Mouse (Mus musculus) C2C12 (cell line): ENCODE results near the gene Nufip1. TPM values are rescaled to one million over a fixed set of nuclear protein-coding genes. Genes with fewer than 3 reads are reported as not detected.

Experiments used
- H3K27me3 ChIP-seq: one replicate; pipeline ENCODE4 v1.6.1; 2011; ENCODE audit not compliant: control insufficient read depth, insufficient read depth, insufficient read length
- H3K36me3 ChIP-seq: one replicate; pipeline ENCODE4 v1.6.1; 2011; ENCODE audit not compliant: control insufficient read depth, insufficient read depth
- H3K4me3 ChIP-seq: one replicate; pipeline ENCODE4 v1.5.1; 2011; ENCODE audit warnings: mild to moderate bottlenecking, control low read depth; ENCODE audit not compliant: poor library complexity, insufficient read depth, severe bottlenecking
- H3K79me2 ChIP-seq: one replicate; pipeline ENCODE4 v1.6.1; 2011; ENCODE audit not compliant: control insufficient read depth, insufficient read depth
- H3K79me3 ChIP-seq: one replicate; pipeline ENCODE4 v1.6.1; 2011; ENCODE audit warnings: low read depth, control low read depth
- H3ac ChIP-seq: one replicate; pipeline ENCODE3; 2011; ENCODE audit warnings: low read depth; ENCODE audit not compliant: control insufficient read depth, insufficient read length
- CEBPB ChIP-seq: IDR thresholded peaks from one replicate; pipeline ENCODE4 v1.6.1; 2011; ENCODE audit warnings: low read depth, mild to moderate bottlenecking, control low read depth, moderate library complexity
- CTCF ChIP-seq: IDR thresholded peaks from one replicate; pipeline ENCODE4 v1.5.1; 2011; ENCODE audit not compliant: control insufficient read depth, insufficient read depth, insufficient read length
- FOSL1 ChIP-seq: IDR thresholded peaks from one replicate; pipeline ENCODE4 v1.8.0; 2011; ENCODE audit warnings: mild to moderate bottlenecking, low read length; ENCODE audit not compliant: poor library complexity, insufficient read depth, severe bottlenecking
- MAX ChIP-seq: IDR thresholded peaks from one replicate; pipeline ENCODE4 v1.6.1; 2011; ENCODE audit warnings: mild to moderate bottlenecking, control low read depth
- MYOD1 ChIP-seq: IDR thresholded peaks from one replicate; pipeline ENCODE4 v1.6.1; 2011; ENCODE audit warnings: low read depth; ENCODE audit not compliant: control insufficient read depth, insufficient read length
- MYOG ChIP-seq: IDR thresholded peaks from one replicate; pipeline ENCODE4 v1.6.1; 2011; ENCODE audit not compliant: control insufficient read depth, insufficient read length; ENCODE audit errors: extremely low read depth
- USF1 ChIP-seq: IDR thresholded peaks from one replicate; pipeline ENCODE4 v1.6.1; 2011; ENCODE audit warnings: low read depth, mild to moderate bottlenecking, control low read depth, moderate library complexity
- polyA plus RNA-seq: library from polyadenylated mRNA; unstranded; fragments of >200 nt; fragmentation: generic; extraction: Trizol; gene quantifications from one replicate; pipeline ENCODE4 v1.2.1, GENCODE M21; 2012; ENCODE audit warnings: missing spikeins

The Nufip1 gene
- polyA plus RNA-seq, 1 experiment: 8.1 TPM

GRCm38 (mm10) chr14:76175808-76176207, 65.1 kb downstream of the Nufip1 start:
- H3K27me3 ChIP-seq: no peaks in the 10 kb centered on the region
- H3K4me3 ChIP-seq: no peak overlapping the region
- H3K79me3 ChIP-seq: no peaks in the 10 kb centered on the region
- TF ChIP-seq CTCF: no peak
- no peak for TF ChIP-seq MYOD1
- TF ChIP-seq MYOG: no peak
- TF ChIP-seq FOSL1: no peak
- no peak for TF ChIP-seq USF1
- TF ChIP-seq CEBPB: no peak
- H3K36me3 ChIP-seq: no peaks in the 10 kb centered on the region
- no peak overlapping the region for H3ac ChIP-seq
- H3K79me2 ChIP-seq: no peaks in the 10 kb centered on the region

GRCm38 (mm10) chr14:76177230-76177629, 66.5 kb downstream of the Nufip1 start:
- Histone ChIP-seq H3K36me3 (no peaks in the 10 kb centered on the region), H3K4me3 (no peak overlapping the region), H3K79me3 (no peaks in the 10 kb centered on the region), H3K27me3 (no peaks in the 10 kb centered on the region), H3K79me2 (no peaks in the 10 kb centered on the region), H3ac (no peak overlapping the region)
- no peak for TF ChIP-seq MAX
- no peak for TF ChIP-seq USF1
- no peak for TF ChIP-seq FOSL1
- no peak for TF ChIP-seq MYOG
- TF ChIP-seq CTCF: no peak
- no peak for TF ChIP-seq MYOD1
- TF ChIP-seq CEBPB: no peak

GRCm38 (mm10) chr14:76178447-76178846, 67.8 kb downstream of the Nufip1 start:
- Histone ChIP-seq H3K79me3 (no peaks in the 10 kb centered on the region), H3K27me3 (no peaks in the 10 kb centered on the region), H3ac (no peak overlapping the region), H3K79me2 (no peaks in the 10 kb centered on the region), H3K4me3 (no peak overlapping the region), H3K36me3 (no peaks in the 10 kb centered on the region)
- TF ChIP-seq CEBPB: no peak
- no peak for TF ChIP-seq MYOD1
- no peak for TF ChIP-seq USF1
- no peak for TF ChIP-seq MAX

- no peak for TF ChIP-seq MYOG
- TF ChIP-seq CTCF: no peak
- TF ChIP-seq FOSL1: no peak
- TF ChIP-seq MAX: no peak
- TF ChIP-seq CEBPB: no peak
- no peak for TF ChIP-seq MYOD1
- no peak for TF ChIP-seq USF1
Measured at GRCm38 (mm10) chr14:76179343-76179742, 68.7 kb downstream of the Nufip1 start.

GRCm38 (mm10) chr14:76185358-76185757, 74.7 kb downstream of the Nufip1 start:
- Histone ChIP-seq H3K79me2 (no peaks in the 10 kb centered on the region), H3K4me3 (no peak overlapping the region)

More at GRCm38 (mm10) chr14:76179343-76179742, 68.7 kb downstream of the Nufip1 start:
- Histone ChIP-seq H3K36me3 (no peaks in the 10 kb centered on the region), H3K79me2 (no peaks in the 10 kb centered on the region), H3ac (no peak overlapping the region), H3K4me3 (no peak overlapping the region), H3K79me3 (no peaks in the 10 kb centered on the region), H3K27me3 (no peaks in the 10 kb centered on the region)

GRCm38 (mm10) chr14:76186299-76186698, 75.6 kb downstream of the Nufip1 start:
- Histone ChIP-seq H3K27me3 (no peaks in the 10 kb centered on the region), H3K79me3 (no peaks in the 10 kb centered on the region), H3K79me2 (no peaks in the 10 kb centered on the region), H3K4me3 (no peak overlapping the region), H3K36me3 (no peaks in the 10 kb centered on the region), H3ac (no peak overlapping the region)
- no peak for TF ChIP-seq CTCF
- no peak for TF ChIP-seq CEBPB
- no peak for TF ChIP-seq USF1
- no peak for TF ChIP-seq MAX
- no peak for TF ChIP-seq MYOG
- no peak for TF ChIP-seq MYOD1
- TF ChIP-seq FOSL1: no peak

More at GRCm38 (mm10) chr14:76185358-76185757, 74.7 kb downstream of the Nufip1 start:
- no peaks in the 10 kb centered on the region for H3K36me3 ChIP-seq
- no peak overlapping the region for H3ac ChIP-seq
- TF ChIP-seq MYOD1: no peak
- no peak for TF ChIP-seq FOSL1
- TF ChIP-seq CTCF: no peak
- no peak for TF ChIP-seq MYOG
- no peak for TF ChIP-seq USF1
- no peak for TF ChIP-seq CEBPB
- no peak for TF ChIP-seq MAX
- H3K27me3 ChIP-seq: no peaks in the 10 kb centered on the region
- no peaks in the 10 kb centered on the region for H3K79me3 ChIP-seq

Other genes with a start within 250 kb of the Nufip1 start
- gene Kctd4, start 155.9 kb upstream of the Nufip1 start, polyA plus RNA-seq: not detected
- 30.2 TPM for gene Gtf2f2, start 100.0 kb upstream of the Nufip1 start, polyA plus RNA-seq
- gene Gpalpp1, start 131 bp upstream of the Nufip1 start, polyA plus RNA-seq: 4.7 TPM